Mouse (Mus musculus) E14TG2a.4 (cell line): ENCODE results near the gene Cacng3.

Experiments
- H3K27me3 ChIP-seq: 2 replicates; pipeline ENCODE4 v1.6.1; 2014; ENCODE audit warnings: low read length, control low read depth; ENCODE audit not compliant: insufficient read depth
- H3K36me3 ChIP-seq: 2 replicates; pipeline ENCODE4 v1.6.1; 2014; ENCODE audit warnings: low read length, control low read depth; ENCODE audit not compliant: insufficient read depth
- H3K4me1 ChIP-seq: replicated peaks from 2 replicates; pipeline ENCODE4 v1.6.1; 2014; ENCODE audit warnings: low read depth, low read length, control low read depth
- H3K4me3 ChIP-seq: replicated peaks from 2 replicates; pipeline ENCODE4 v1.5.1; 2014; ENCODE audit warnings: mild to moderate bottlenecking, low read length
- H3K9me3 ChIP-seq: 2 replicates; pipeline ENCODE4 v1.6.1; 2014; ENCODE audit warnings: low read length, control low read depth
- CTCF ChIP-seq: conservative IDR thresholded peaks from 2 replicates; pipeline ENCODE4 v1.5.1; 2014; ENCODE audit warnings: low read length
- NANOG ChIP-seq: IDR thresholded peaks from 2 replicates; pipeline ENCODE4 v1.6.1; 2014; ENCODE audit warnings: borderline replicate concordance, low read length, mixed read lengths
- POU5F1 ChIP-seq: IDR thresholded peaks from 2 replicates; pipeline ENCODE4 v1.6.1; 2014; ENCODE audit warnings: low read length, borderline replicate concordance

The Cacng3 gene

GRCm38 (mm10) chr7:122670442-122670872 is at the start of gene Cacng3:
Gene Cacng3 (plus strand): TSS chr7:122670492.
- Histone ChIP-seq H3K4me3 (peak within 1 kb of the TSS; percentile 69), H3K27me3 (peaks cover 41% of the 10 kb centered on the region), H3K4me1 (peaks cover 12% of the 10 kb centered on the region), H3K9me3 (no peaks in the 10 kb centered on the region), H3K36me3 (no peaks in the 10 kb centered on the region)
- TF ChIP-seq CTCF (no peak), POU5F1 (no peak), NANOG (no peak)

GRCm38 (mm10) chr7:122622125-122622774 is 48.0 kb upstream of the Cacng3 start:
- no peak for TF ChIP-seq CTCF
- no peak for TF ChIP-seq NANOG
- no peak for TF ChIP-seq POU5F1
- H3K4me3 ChIP-seq = no peak overlapping the region
- no peaks in the 10 kb centered on the region for H3K27me3 ChIP-seq
- H3K36me3 ChIP-seq = no peaks in the 10 kb centered on the region
- 0 out of 2 replicates have a peak, but pooled peaks cover 4% of the 10 kb centered on the region for H3K9me3 ChIP-seq
- H3K4me1 ChIP-seq = peaks cover 14% of the 10 kb centered on the region

DNA sequence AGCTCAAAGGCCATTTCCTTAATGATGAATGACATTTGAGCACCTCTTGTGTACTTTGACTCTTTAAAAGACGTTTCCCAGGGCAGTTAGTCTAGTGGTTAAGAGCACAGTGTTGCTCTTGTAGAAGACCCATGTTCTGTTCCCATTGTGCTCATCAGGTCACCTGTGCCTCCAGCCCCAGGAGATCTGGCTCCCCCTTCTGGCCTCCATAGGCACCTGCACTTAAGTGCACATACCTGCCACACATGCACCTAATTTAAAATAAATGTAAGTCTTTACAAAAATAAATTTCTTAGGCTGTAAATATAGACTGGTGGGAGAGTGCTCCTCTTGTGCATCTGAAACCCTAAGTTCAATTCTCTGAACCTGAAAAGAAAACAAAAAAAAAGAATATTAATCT is 46.5 kb upstream of the Cacng3 start:
- no peaks in the 10 kb centered on the region for H3K36me3 ChIP-seq
- peaks cover 18% of the 10 kb centered on the region for H3K4me1 ChIP-seq
- no peak overlapping the region for H3K4me3 ChIP-seq
- no peaks in the 10 kb centered on the region for H3K27me3 ChIP-seq
- no peak for TF ChIP-seq POU5F1
- peak; percentile 47 for TF ChIP-seq CTCF
- H3K9me3 ChIP-seq = 0 out of 2 replicates have a peak, but pooled peaks cover 4% of the 10 kb centered on the region

GRCm38 (mm10) chr7:122628050-122628449 is 42.2 kb upstream of the Cacng3 start:
- H3K9me3 ChIP-seq = 0 out of 2 replicates have a peak, but pooled peaks cover 4% of the 10 kb centered on the region
- peaks cover 33% of the 10 kb centered on the region for H3K4me1 ChIP-seq
- no peak overlapping the region for H3K4me3 ChIP-seq
- no peaks in the 10 kb centered on the region for H3K36me3 ChIP-seq
- TF ChIP-seq CTCF (no peak), POU5F1 (no peak), NANOG (no peak)
- no peaks in the 10 kb centered on the region for H3K27me3 ChIP-seq

GRCm38 (mm10) chr7:122630386-122630785 is 39.9 kb upstream of the Cacng3 start:
- Histone ChIP-seq H3K9me3 (no peaks in the 10 kb centered on the region), H3K27me3 (no peaks in the 10 kb centered on the region), H3K4me3 (no peak overlapping the region), H3K36me3 (no peaks in the 10 kb centered on the region), H3K4me1 (peaks cover 33% of the 10 kb centered on the region)
- no peak for TF ChIP-seq CTCF
- TF ChIP-seq NANOG = no peak
- no peak for TF ChIP-seq POU5F1

DNA sequence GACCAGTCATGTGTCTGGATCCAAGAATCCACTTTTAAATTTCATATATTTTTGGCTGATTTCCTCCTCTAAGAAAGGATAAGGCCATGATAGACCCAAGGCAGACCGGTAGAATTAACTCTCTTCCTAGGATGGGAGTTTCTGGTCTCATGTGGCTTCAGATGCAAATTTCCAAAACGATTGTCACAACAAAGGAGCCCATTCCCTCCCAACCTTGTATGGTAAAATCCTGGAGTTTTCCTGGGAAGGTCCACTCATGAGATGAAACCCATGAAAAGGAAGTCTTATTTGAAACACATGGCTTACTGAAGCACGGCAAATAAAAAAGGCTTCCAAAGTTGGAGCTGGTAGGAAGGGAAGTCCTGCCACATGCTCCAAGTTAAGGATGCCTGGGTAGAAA is 39.1 kb upstream of the Cacng3 start:
- H3K9me3 ChIP-seq = no peaks in the 10 kb centered on the region
- H3K4me1 ChIP-seq = peaks cover 33% of the 10 kb centered on the region
- H3K36me3 ChIP-seq = no peaks in the 10 kb centered on the region
- H3K4me3 ChIP-seq = no peak overlapping the region
- H3K27me3 ChIP-seq = no peaks in the 10 kb centered on the region
- TF ChIP-seq POU5F1 (no peak), NANOG (no peak; the same call in 1 of the 2 replicates), CTCF (no peak)

DNA sequence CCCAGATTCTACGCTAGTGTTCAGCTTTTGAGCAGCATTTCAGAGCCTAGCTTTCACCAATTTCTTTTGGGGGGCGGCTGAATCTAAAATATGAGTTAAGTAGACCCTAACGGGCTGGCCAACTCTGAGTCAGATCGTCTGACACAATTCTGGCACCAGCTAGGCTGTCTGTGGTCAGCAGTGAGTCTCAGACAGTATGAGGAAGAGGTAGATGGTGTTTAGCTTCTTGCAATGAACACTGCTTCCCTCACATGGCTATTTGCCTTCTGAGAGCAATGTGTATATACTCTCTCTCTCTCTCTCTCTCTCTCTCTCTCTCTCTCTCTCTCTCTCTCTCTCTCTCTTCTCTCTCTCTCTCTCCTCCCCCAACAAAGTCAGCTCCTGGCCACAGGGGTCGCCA is 37.3 kb upstream of the Cacng3 start:
- Histone ChIP-seq H3K4me1 (peaks cover 27% of the 10 kb centered on the region), H3K9me3 (no peaks in the 10 kb centered on the region), H3K27me3 (no peaks in the 10 kb centered on the region), H3K36me3 (no peaks in the 10 kb centered on the region), H3K4me3 (no peak overlapping the region)
- TF ChIP-seq POU5F1 = no peak
- TF ChIP-seq CTCF = peak; percentile 9; the same call in 1 of the 2 replicates
- TF ChIP-seq NANOG = no peak

DNA sequence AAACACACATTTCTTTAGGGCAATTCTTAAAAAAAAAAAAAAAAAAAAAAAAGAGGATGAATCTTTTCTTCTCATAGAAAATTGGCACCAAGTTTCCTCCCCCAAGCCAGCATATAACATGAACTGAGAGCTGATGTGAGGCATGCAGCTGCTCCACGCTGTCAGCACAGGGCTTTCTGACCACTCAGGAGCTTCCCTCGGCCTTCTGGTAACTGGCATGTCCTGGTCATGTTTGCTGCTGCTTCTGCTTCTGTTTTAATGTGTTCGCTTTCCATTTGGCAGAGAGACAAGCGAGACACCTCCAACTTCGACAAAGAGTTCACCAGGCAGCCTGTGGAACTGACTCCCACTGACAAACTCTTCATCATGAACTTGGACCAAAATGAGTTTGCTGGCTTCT is 36.8 kb upstream of the Cacng3 start:
- H3K9me3 ChIP-seq = no peaks in the 10 kb centered on the region
- H3K4me1 ChIP-seq = peaks cover 27% of the 10 kb centered on the region
- H3K36me3 ChIP-seq = no peaks in the 10 kb centered on the region
- no peak overlapping the region for H3K4me3 ChIP-seq
- no peak for TF ChIP-seq CTCF
- TF ChIP-seq NANOG = no peak
- TF ChIP-seq POU5F1 = no peak
- no peaks in the 10 kb centered on the region for H3K27me3 ChIP-seq

GRCm38 (mm10) chr7:122643676-122644075 is 26.6 kb upstream of the Cacng3 start:
- TF ChIP-seq POU5F1 = no peak
- no peak overlapping the region for H3K4me3 ChIP-seq
- no peaks in the 10 kb centered on the region; the same call in 1 of the 2 replicates for H3K4me1 ChIP-seq
- peaks cover 13% of the 10 kb centered on the region for H3K9me3 ChIP-seq
- H3K27me3 ChIP-seq = 0 out of 2 replicates have a peak, but pooled peaks cover 3% of the 10 kb centered on the region
- no peaks in the 10 kb centered on the region for H3K36me3 ChIP-seq
